Mouse (Mus musculus) lung, postnatal 0 days (tissue): Measurements from ENCODE around the gene Nedd9. TPM values are rescaled to one million over a fixed set of nuclear protein-coding genes. Genes with fewer than 3 reads are reported as not detected.
A peak's percentile ranks its signal among the peaks of the same experiment; 100 is the strongest.

Experiments used
- ATAC-seq: fragments of 200-750 bp; cut with Nextera tagmentation; 2 replicates; pipeline ENCODE4 v1.8.0; 2017; ENCODE audit warnings: moderate library complexity
- DNase-seq: peaks from one replicate; pipeline ENCODE4 v3.0.0-alpha.2; 2016; ENCODE audit warnings: low spot score
- H3K27ac ChIP-seq: fragments of 300-500 bp; sonication (generic); 2 replicates; pipeline ENCODE4 v1.5.1; 2014; ENCODE audit warnings: antibody characterized with exemption, mild to moderate bottlenecking, low read length, mixed read lengths
- H3K27me3 ChIP-seq: fragments of 300-500 bp; sonication (generic); replicated peaks from 2 replicates; pipeline ENCODE4 v1.6.1; 2014; ENCODE audit warnings: low read length, mixed read lengths; ENCODE audit not compliant: insufficient read depth
- H3K36me3 ChIP-seq: fragments of 300-500 bp; sonication (generic); 2 replicates; pipeline ENCODE4 v1.6.1; 2014; ENCODE audit warnings: low read length, mixed read lengths; ENCODE audit not compliant: insufficient read depth
- H3K4me1 ChIP-seq: fragments of 300-500 bp; sonication (generic); 2 replicates; pipeline ENCODE4 v1.6.1; 2014; ENCODE audit warnings: antibody characterized with exemption, low read depth, low read length, mixed read lengths; ENCODE audit not compliant: insufficient read depth
- H3K4me2 ChIP-seq: fragments of 300-500 bp; sonication (generic); replicated peaks from 2 replicates; pipeline ENCODE4 v1.6.1; 2014; ENCODE audit warnings: low read depth, mild to moderate bottlenecking, low read length, moderate library complexity, mixed read lengths
- H3K4me3 ChIP-seq: fragments of 300-500 bp; sonication (generic); 2 replicates; pipeline ENCODE4 v1.5.1; 2014; ENCODE audit warnings: low read depth, low read length
- H3K9ac ChIP-seq: fragments of 300-500 bp; sonication (generic); replicated peaks from 2 replicates; pipeline ENCODE4 v1.6.1; 2014; ENCODE audit warnings: low read depth, mild to moderate bottlenecking
- H3K9me3 ChIP-seq: fragments of 300-500 bp; sonication (generic); 2 replicates; pipeline ENCODE4 v1.6.1; 2016; ENCODE audit warnings: low read length, mixed read lengths
- CTCF ChIP-seq: IDR thresholded peaks from 2 replicates; pipeline ENCODE4 v1.5.1; 2016; ENCODE audit warnings: antibody characterized with exemption, mild to moderate bottlenecking
- EP300 ChIP-seq: IDR thresholded peaks from 2 replicates; pipeline ENCODE4 v1.6.1; 2016; ENCODE audit warnings: antibody characterized with exemption, mild to moderate bottlenecking, control low read depth
- WGBS: fragments of 180-500 bp; shearing (Covaris S2); extraction: QIAGEN DNeasy Blood & Tissue Kit; methylation state at CpG from one replicate; pipeline ENCODE4 v1.1.7; 2014; 5-methylcytosine and 5-hydroxymethylcytosine counted together
- polyA plus RNA-seq: library from polyadenylated mRNA; unstranded; fragments of >200 nt; fragmentation: Nextera tagmentation; extraction: Ambion mirVana; gene quantifications from 2 replicates; pipeline ENCODE4 v1.2.1, GENCODE M21; 2015

Nedd9 gene
- polyA plus RNA-seq, 1 experiment from 2014 or later: 79.1 TPM

- H3K36me3 ChIP-seq: no peaks in the 10 kb centered on the region
- ATAC-seq (no peak), DNase-seq (no peak)
- H3K27me3 ChIP-seq: no peaks in the 10 kb centered on the region
- peak overlapping the region; percentile 69 for H3K4me2 ChIP-seq
- TF ChIP-seq CTCF: no peak
- TF ChIP-seq EP300: no peak
- 31% methylated on average over 4 of the region's 4 CpGs for WGBS
- H3K9me3 ChIP-seq: no peaks in the 10 kb centered on the region
- peaks cover 42% of the 10 kb centered on the region for H3K4me1 ChIP-seq
- H3K9ac ChIP-seq: peak overlapping the region; percentile 70
- H3K4me3 ChIP-seq: peak overlapping the region; percentile 63
- H3K27ac ChIP-seq: peak overlapping the region; percentile 94
These were observed 130.0 kb downstream of the Nedd9 start for GRCm38 (mm10) chr13:41357161-41357560.

- no peaks in the 10 kb centered on the region for H3K9me3 ChIP-seq
- peak; percentile 52 for ATAC-seq
- peak overlapping the region; percentile 63; the same call in 1 of the 2 replicates for H3K4me3 ChIP-seq
- peaks cover 42% of the 10 kb centered on the region for H3K4me1 ChIP-seq
- DNase-seq: peak; percentile 91
- no peak overlapping the region for H3K9ac ChIP-seq
- TF ChIP-seq CTCF (no peak), EP300 (peak; percentile 66)
- 15% methylated on average over 2 of the region's 2 CpGs for WGBS
- no peaks in the 10 kb centered on the region for H3K36me3 ChIP-seq
- no peaks in the 10 kb centered on the region for H3K27me3 ChIP-seq
- H3K27ac ChIP-seq: peak overlapping the region; percentile 68
- peak overlapping the region; percentile 69 for H3K4me2 ChIP-seq
These were observed 131.6 kb downstream of the Nedd9 start for GRCm38 (mm10) chr13:41355552-41355951.

GRCm38 (mm10) chr13:41354591-41354990, 132.6 kb downstream of the Nedd9 start:
- peak overlapping the region; percentile 21 for H3K4me3 ChIP-seq
- WGBS: 49% methylated on average over 6 of the region's 6 CpGs
- no peaks in the 10 kb centered on the region for H3K36me3 ChIP-seq
- H3K4me1 ChIP-seq: peaks cover 40% of the 10 kb centered on the region
- H3K4me2 ChIP-seq: peak overlapping the region; percentile 69
- H3K9me3 ChIP-seq: no peaks in the 10 kb centered on the region
- no peaks in the 10 kb centered on the region for H3K27me3 ChIP-seq
- no peak for DNase-seq
- peak overlapping the region; percentile 68 for H3K27ac ChIP-seq
- ATAC-seq: no peak
- no peak overlapping the region; the same call in 1 of the 2 replicates for H3K9ac ChIP-seq
- TF ChIP-seq EP300: no peak
- TF ChIP-seq CTCF: no peak

GRCm38 (mm10) chr13:41353676-41354075, 133.5 kb downstream of the Nedd9 start:
- H3K4me2 ChIP-seq: peak overlapping the region; percentile 69
- H3K4me1 ChIP-seq: peaks cover 46% of the 10 kb centered on the region
- TF ChIP-seq CTCF (peak; percentile 45), EP300 (peak; percentile 75)
- no peaks in the 10 kb centered on the region for H3K27me3 ChIP-seq
- H3K4me3 ChIP-seq: no peak overlapping the region
- no peak overlapping the region for H3K9ac ChIP-seq
- 29% methylated on average over 3 of the region's 3 CpGs for WGBS
- no peaks in the 10 kb centered on the region for H3K36me3 ChIP-seq
- ATAC-seq: peak; percentile 20; the same call in 1 of the 2 replicates
- H3K9me3 ChIP-seq: no peaks in the 10 kb centered on the region
- H3K27ac ChIP-seq: peak overlapping the region; percentile 68; the same call in 1 of the 2 replicates
- DNase-seq: peak; percentile 86

GRCm38 (mm10) chr13:41352352-41352751, 134.8 kb downstream of the Nedd9 start:
- peaks cover 47% of the 10 kb centered on the region for H3K4me1 ChIP-seq
- DNase-seq (peak; percentile 88), ATAC-seq (peak; percentile 64)
- H3K36me3 ChIP-seq: no peaks in the 10 kb centered on the region
- peak overlapping the region; percentile 64; the same call in 1 of the 2 replicates for H3K27ac ChIP-seq
- no peak overlapping the region for H3K4me3 ChIP-seq
- no peak overlapping the region for H3K9ac ChIP-seq
- WGBS: 19% methylated on average over 5 of the region's 5 CpGs
- peak overlapping the region; percentile 15; the same call in 1 of the 2 replicates for H3K4me2 ChIP-seq
- H3K9me3 ChIP-seq: no peaks in the 10 kb centered on the region
- TF ChIP-seq EP300: peak; percentile 91
- no peak for TF ChIP-seq CTCF
- no peaks in the 10 kb centered on the region for H3K27me3 ChIP-seq

GRCm38 (mm10) chr13:41350589-41350988, 136.6 kb downstream of the Nedd9 start:
- H3K27ac ChIP-seq: no peak overlapping the region
- 72% methylated on average over 3 of the region's 3 CpGs for WGBS

GRCm38 (mm10) chr13:41349770-41350169, 137.4 kb downstream of the Nedd9 start:
- DNase-seq: no peak
- no peaks in the 10 kb centered on the region for H3K27me3 ChIP-seq
- 42% methylated on average over 4 of the region's 4 CpGs for WGBS
- H3K4me1 ChIP-seq: peaks cover 60% of the 10 kb centered on the region
- no peak overlapping the region for H3K4me3 ChIP-seq
- no peak overlapping the region for H3K9ac ChIP-seq
- TF ChIP-seq EP300 (no peak), CTCF (no peak)
- ATAC-seq: no peak
- no peak overlapping the region for H3K27ac ChIP-seq
- no peak overlapping the region for H3K4me2 ChIP-seq
- no peaks in the 10 kb centered on the region for H3K36me3 ChIP-seq
- no peaks in the 10 kb centered on the region for H3K9me3 ChIP-seq

More at GRCm38 (mm10) chr13:41350589-41350988, 136.6 kb downstream of the Nedd9 start:
- Histone ChIP-seq H3K4me1 (peaks cover 57% of the 10 kb centered on the region), H3K36me3 (no peaks in the 10 kb centered on the region), H3K9me3 (no peaks in the 10 kb centered on the region), H3K27me3 (no peaks in the 10 kb centered on the region), H3K4me3 (no peak overlapping the region), H3K4me2 (no peak overlapping the region), H3K9ac (no peak overlapping the region)
- TF ChIP-seq CTCF (no peak), EP300 (no peak)
- no peak for ATAC-seq
- DNase-seq: no peak
